Mouse (Mus musculus): ENCODE results near the gene Pitpnb. TPM values are rescaled to one million over a fixed set of nuclear protein-coding genes. Genes with fewer than 3 reads are reported as not detected.

Gene Pitpnb
- 9.0 and 10.2 TPM in 2 replicates for total RNA-seq (2014; rRNA removed)
- polyA plus RNA-seq (2015; fragmentation: Nextera tagmentation; extraction: Ambion mirVana), result 78.8 and 79.9 TPM in 2 replicates

GRCm38 (mm10) chr5:111330417-111331098, at the start of gene Pitpnb:
Gene Pitpnb (plus strand): TSS chr5:111330763.
- Histone ChIP-seq H3K27me3 (ENCODE audit: insufficient read depth, low read length) (no peaks in the 10 kb centered on the region), H3K36me3 (ENCODE audit: insufficient read depth, low read length) (peaks cover 4% of the 10 kb centered on the region; the same call in 1 of the 2 replicates), H3K4me3 (ENCODE audit: low read length) (peak within 1 kb of the TSS; percentile 94), H3K9ac (replicated peaks; ENCODE audit: low read length) (peak within 1 kb of the TSS; percentile 92), H3K27ac (peak within 1 kb of the TSS; percentile 91), H3K4me1 (ENCODE audit: insufficient read depth, low read length) (peaks cover 4% of the 10 kb centered on the region), H3K4me2 (ENCODE audit: low read depth, low read length) (peak within 1 kb of the TSS; percentile 82), H3K9me3 (ENCODE audit: low read length) (no peaks in the 10 kb centered on the region)
- DNase-seq (ENCODE audit: low spot score) (peak; percentile 99), ATAC-seq (peak; percentile 99)
- no peak; the same call in 1 of the 2 replicates for TF ChIP-seq CTCF (IDR thresholded peaks at IDR 0.05; ENCODE audit: low read depth)
- under 1% methylated on average over 67 of the region's 78 CpGs for WGBS

DNA sequence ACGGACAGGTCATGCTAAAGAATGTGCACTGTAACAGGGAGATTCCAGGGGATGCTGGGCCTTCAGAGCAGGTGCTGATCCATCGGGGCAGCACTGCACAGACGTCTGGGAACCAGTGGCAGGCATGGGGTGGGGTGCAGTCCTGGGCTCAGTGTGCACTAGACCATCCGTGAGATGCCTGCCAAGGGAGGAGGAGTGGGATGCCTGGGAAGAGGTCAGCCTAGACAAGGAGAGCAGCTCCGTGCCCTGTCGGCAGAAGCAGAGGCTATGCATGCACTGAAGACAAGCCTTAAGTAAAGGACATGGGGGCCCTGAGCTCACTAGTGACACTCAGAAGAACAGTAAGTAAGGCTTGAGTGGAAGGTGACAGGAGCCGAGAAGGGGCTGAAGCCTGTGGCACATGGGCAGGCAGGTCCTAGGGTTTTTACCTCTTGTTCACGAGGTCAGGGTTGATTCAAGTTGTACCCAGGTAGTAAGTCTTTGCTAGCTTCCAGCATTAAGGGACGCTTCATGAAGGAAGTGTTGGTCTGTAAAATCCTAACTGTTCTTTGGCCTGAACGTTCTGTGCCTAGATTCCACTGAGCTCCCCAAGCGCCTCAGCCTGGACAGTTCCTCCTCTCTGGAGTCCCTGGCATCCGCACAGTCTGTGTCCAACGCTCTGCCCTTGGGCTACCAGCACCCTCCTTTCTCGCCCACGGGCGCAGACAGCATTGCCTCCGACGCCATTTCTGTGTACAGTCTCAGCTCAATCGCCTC, 46.0 kb upstream of the Pitpnb start:
- no peaks in the 10 kb centered on the region for H3K27me3 ChIP-seq (ENCODE audit: insufficient read depth, low read length)
- ATAC-seq (no peak), DNase-seq (ENCODE audit: low spot score) (no peak)
- H3K4me1 ChIP-seq (ENCODE audit: insufficient read depth, low read length), result no peaks in the 10 kb centered on the region
- no peak overlapping the region for H3K9ac ChIP-seq (replicated peaks; ENCODE audit: low read length)
- 84% methylated on average over 19 of the region's 19 CpGs for WGBS
- no peak overlapping the region for H3K27ac ChIP-seq
- H3K4me2 ChIP-seq (ENCODE audit: low read depth, low read length), result no peak overlapping the region
- TF ChIP-seq CTCF (IDR thresholded peaks at IDR 0.05; ENCODE audit: low read depth), result no peak
- peaks cover 73% of the 10 kb centered on the region for H3K36me3 ChIP-seq (ENCODE audit: insufficient read depth, low read length)
- H3K9me3 ChIP-seq (ENCODE audit: low read length), result no peaks in the 10 kb centered on the region
- H3K4me3 ChIP-seq (ENCODE audit: low read length), result no peak overlapping the region

DNA sequence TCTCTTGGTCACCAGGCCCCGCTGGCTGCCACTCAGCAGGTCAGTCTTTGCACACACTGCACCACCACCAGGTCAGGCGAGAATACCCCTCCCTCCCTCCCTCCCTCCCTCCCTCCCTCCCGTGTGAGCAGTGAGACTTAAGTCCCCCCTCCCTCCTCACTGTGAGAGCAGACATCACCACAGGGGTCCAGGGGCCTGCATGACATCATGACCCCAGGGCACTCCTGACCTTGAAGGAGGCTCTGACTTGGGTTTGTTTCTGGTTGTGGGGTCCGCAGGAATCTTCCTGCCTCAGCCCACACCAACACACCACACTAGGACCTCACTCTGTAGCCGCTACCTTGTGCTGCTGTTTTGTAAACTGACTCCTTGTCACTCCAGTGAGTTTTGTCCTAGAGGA, 43.0 kb upstream of the Pitpnb start:
- Histone ChIP-seq H3K9me3 (ENCODE audit: low read length) (no peaks in the 10 kb centered on the region), H3K36me3 (ENCODE audit: insufficient read depth, low read length) (peaks cover 46% of the 10 kb centered on the region), H3K27ac (no peak overlapping the region), H3K9ac (replicated peaks; ENCODE audit: low read length) (no peak overlapping the region), H3K27me3 (ENCODE audit: insufficient read depth, low read length) (no peaks in the 10 kb centered on the region), H3K4me1 (ENCODE audit: insufficient read depth, low read length) (no peaks in the 10 kb centered on the region), H3K4me3 (ENCODE audit: low read length) (no peak overlapping the region), H3K4me2 (ENCODE audit: low read depth, low read length) (no peak overlapping the region)
- TF ChIP-seq CTCF (IDR thresholded peaks at IDR 0.05; ENCODE audit: low read depth), result no peak
- DNase-seq (ENCODE audit: low spot score) (no peak), ATAC-seq (no peak)
- 63% methylated on average over 5 of the region's 5 CpGs for WGBS

- H3K9ac ChIP-seq (replicated peaks; ENCODE audit: low read length), result no peak overlapping the region
- no peak for TF ChIP-seq CTCF (IDR thresholded peaks at IDR 0.05; ENCODE audit: low read depth)
- WGBS, result 74% methylated on average over 11 of the region's 11 CpGs
- no peaks in the 10 kb centered on the region for H3K9me3 ChIP-seq (ENCODE audit: low read length)
- H3K27me3 ChIP-seq (ENCODE audit: insufficient read depth, low read length), result no peaks in the 10 kb centered on the region
- ATAC-seq (no peak), DNase-seq (ENCODE audit: low spot score) (no peak)
- peaks cover 40% of the 10 kb centered on the region for H3K36me3 ChIP-seq (ENCODE audit: insufficient read depth, low read length)
- no peak overlapping the region for H3K4me3 ChIP-seq (ENCODE audit: low read length)
- no peaks in the 10 kb centered on the region for H3K4me1 ChIP-seq (ENCODE audit: insufficient read depth, low read length)
- no peak overlapping the region for H3K4me2 ChIP-seq (ENCODE audit: low read depth, low read length)
- H3K27ac ChIP-seq, result no peak overlapping the region
Measured at GRCm38 (mm10) chr5:111288486-111288885, 42.1 kb upstream of the Pitpnb start.

DNA sequence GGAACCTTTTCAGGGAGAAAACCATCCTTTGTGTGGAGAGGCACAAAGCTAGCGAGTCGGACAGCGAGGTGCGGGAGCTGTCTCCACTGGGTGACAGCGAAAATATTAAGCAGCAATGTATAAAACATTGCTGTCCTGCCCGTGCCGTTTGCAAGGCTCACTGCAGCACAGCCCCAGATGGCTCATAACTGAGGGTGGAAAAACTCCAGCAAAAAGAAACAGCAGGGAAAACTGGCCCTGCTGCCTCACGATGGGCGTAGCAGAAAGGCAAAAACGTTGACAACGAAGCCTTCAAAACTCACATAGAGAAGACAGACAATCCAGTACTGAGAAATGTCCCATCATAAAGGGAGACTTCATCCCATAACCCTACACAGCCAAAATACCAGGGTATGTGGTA, 40.5 kb upstream of the Pitpnb start:
- no peak for ATAC-seq
- Histone ChIP-seq H3K4me1 (ENCODE audit: insufficient read depth, low read length) (no peaks in the 10 kb centered on the region), H3K9me3 (ENCODE audit: low read length) (no peaks in the 10 kb centered on the region), H3K4me2 (ENCODE audit: low read depth, low read length) (no peak overlapping the region), H3K36me3 (ENCODE audit: insufficient read depth, low read length) (peaks cover 25% of the 10 kb centered on the region), H3K27me3 (ENCODE audit: insufficient read depth, low read length) (no peaks in the 10 kb centered on the region), H3K27ac (no peak overlapping the region), H3K9ac (replicated peaks; ENCODE audit: low read length) (no peak overlapping the region), H3K4me3 (ENCODE audit: low read length) (no peak overlapping the region)
- no peak for TF ChIP-seq CTCF (IDR thresholded peaks at IDR 0.05; ENCODE audit: low read depth)
- DNase-seq (ENCODE audit: low spot score), result no peak
- WGBS, result 49% methylated on average over 11 of the region's 11 CpGs

- TF ChIP-seq CTCF (IDR thresholded peaks at IDR 0.05; ENCODE audit: low read depth), result peak; percentile 37
- Histone ChIP-seq H3K9me3 (ENCODE audit: low read length) (no peaks in the 10 kb centered on the region), H3K4me2 (ENCODE audit: low read depth, low read length) (peak overlapping the region; percentile 27; the same call in 1 of the 2 replicates), H3K27me3 (ENCODE audit: insufficient read depth, low read length) (no peaks in the 10 kb centered on the region), H3K4me3 (ENCODE audit: low read length) (no peak overlapping the region), H3K36me3 (ENCODE audit: insufficient read depth, low read length) (peaks cover 10% of the 10 kb centered on the region), H3K27ac (peak overlapping the region; percentile 60; the same call in 1 of the 2 replicates), H3K4me1 (ENCODE audit: insufficient read depth, low read length) (no peaks in the 10 kb centered on the region), H3K9ac (replicated peaks; ENCODE audit: low read length) (no peak overlapping the region)
- DNase-seq (ENCODE audit: low spot score), result peak; percentile 77
- 40% methylated on average over 10 of the region's 10 CpGs for WGBS
- ATAC-seq, result peak; percentile 84
Measured at GRCm38 (mm10) chr5:111291639-111292038, 38.9 kb upstream of the Pitpnb start.
